In the genomic region with DNA sequence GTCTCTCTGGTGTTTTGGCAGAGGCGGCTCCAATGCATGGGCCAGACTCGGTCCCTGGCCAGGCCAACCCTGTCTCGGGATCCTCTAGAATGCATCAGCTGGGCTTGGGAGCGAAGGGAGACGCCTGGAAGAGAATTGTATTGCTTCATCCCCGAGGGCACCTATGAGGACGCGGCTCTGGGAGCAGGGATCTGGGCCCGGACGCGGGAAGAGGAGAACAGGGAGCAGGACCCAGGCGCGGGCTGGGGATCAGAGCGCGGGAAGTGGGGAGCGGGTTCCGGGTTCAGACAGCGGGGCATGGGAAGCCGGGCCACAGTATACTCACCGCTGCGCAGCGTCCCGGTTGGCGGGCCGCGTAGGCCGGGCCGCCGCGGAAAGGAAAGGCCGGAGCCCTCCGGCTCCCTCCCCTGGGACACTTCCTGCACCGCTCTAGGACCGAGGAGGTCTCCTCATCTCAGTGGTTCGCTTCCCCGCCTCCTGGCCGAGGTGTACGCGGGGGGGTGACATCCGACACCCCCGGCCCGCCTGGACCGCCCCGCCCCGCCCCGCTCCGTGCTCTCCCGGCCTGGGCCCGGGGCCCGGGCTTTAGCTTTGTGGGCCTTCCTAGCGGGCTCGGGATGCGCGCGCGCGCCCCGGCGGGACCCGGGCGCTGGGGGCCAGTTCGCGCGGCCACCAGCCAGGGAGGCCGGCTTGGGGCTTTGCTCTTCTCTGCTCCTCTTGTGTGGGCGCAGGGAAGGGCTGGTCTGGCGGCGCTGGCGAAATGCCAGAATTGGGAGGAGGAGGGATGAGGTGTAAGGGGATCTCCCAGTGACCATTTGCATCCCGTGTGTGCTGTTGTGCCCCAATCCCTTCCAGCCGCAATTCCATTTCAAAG, we compare ENCODE assay signal across 1 mouse cellular context.
TF ChIP-seq lines count a peak whose summit lies in the region.

No protein-coding gene starts in this region.

TF ChIP-seq in myocyte, 11 proteins besides CTCF, POLR2A, EP300 and RAD21:
- peak; percentile 66 for TF ChIP-seq POLR2AphosphoS2 (IDR thresholded peaks at IDR 0.05; ENCODE audit: insufficient read length, low read depth)
- no peak for TF ChIP-seq REST (IDR thresholded peaks at IDR 0.05; ENCODE audit: insufficient read depth, insufficient read length)
TF ChIP-seq in myocyte: peak in this region for 1.
